Mouse (Mus musculus): ENCODE measurements at regions not wholly inside any gene's neighbourhood (a gene's known extent, or its start where the extent isn't known, plus 50 kb on each side); places are given as distances from the start of the nearest gene placed in this dataset.
A peak's percentile ranks its signal among the peaks of the same experiment; 100 is the strongest.

GRCm38 (mm10) chr3:104712711-104713110 lies 68.1 kb upstream of the Ppm1j start:
- no peak for DNase-seq (ENCODE audit: low spot score in 2 of 2)

GRCm38 (mm10) chr3:104713836-104714631 lies 66.8 kb upstream of the Ppm1j start:
- DNase-seq (ENCODE audit: low spot score in 2 of 2), result peak; percentile 75 to 83

GRCm38 (mm10) chr3:104714679-104715326 lies 66.1 kb upstream of the Ppm1j start:
- peak in 1 of 2 experiments; percentile 44 for DNase-seq (ENCODE audit: low spot score in 2 of 2)
